ENCODE assay signal across 28 mouse cellular contexts in the genomic region with DNA sequence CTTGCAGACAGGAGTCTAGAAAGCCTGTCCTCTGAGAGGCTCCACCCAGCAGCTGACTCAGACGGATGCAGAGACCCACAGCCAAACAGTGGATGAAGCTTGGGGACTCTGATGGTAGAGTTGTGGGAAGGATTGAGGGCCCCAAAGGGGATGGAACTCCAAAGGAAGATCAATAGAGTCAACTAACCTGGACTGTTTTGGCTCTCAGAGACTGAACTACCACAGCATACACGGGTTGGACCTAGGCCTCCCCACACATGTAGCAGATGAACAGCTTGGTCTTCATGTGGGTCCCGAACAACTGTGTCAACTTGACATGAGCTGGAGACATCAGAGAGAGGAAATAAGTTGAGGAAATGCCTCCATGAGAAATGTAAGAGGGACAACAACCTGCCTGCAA. TPM values are rescaled to one million over a fixed set of nuclear protein-coding genes. Genes with fewer than 3 reads are reported as not detected.
DNase-seq lines count a peak whose midpoint lies in the region; ATAC-seq and TF ChIP-seq lines count a peak whose summit lies in the region.
"Had no signal": no experiment of that assay in that cellular context is flagged by ENCODE, and none has a peak within 500 bp of the region (broad histone marks: within the 10 kb centered on the region; RNA-seq: fewer than 3 reads in every experiment).

No protein-coding gene starts in this region.

- H3K9ac ChIP-seq in liver, adult 2 months (ENCODE audit: low read depth, low read length) = no peak overlapping the region
- no peak overlapping the region for H3K9ac ChIP-seq in liver, embryonic 15.5 days
- H3K9ac ChIP-seq in liver, embryonic 11.5 days (ENCODE audit: low read depth, low read length) = no peak overlapping the region
- no peak overlapping the region for H3K9ac ChIP-seq in liver, embryonic 16.5 days (ENCODE audit: low read depth, low read length)
- H3K9ac ChIP-seq in liver, embryonic 12.5 days = no peak overlapping the region
- H3K9ac ChIP-seq in liver, postnatal 0 days (replicated peaks) = no peak overlapping the region

- DNase-seq in liver, adult 2 months (ENCODE audit: extremely low read depth, low read depth, low spot score) = peak; percentile 67
- no peak for DNase-seq in liver
- no peak for DNase-seq in liver, embryonic 11.5 days (ENCODE audit: low spot score)
- no peak for DNase-seq in liver, postnatal 0 days
- no peak for DNase-seq in adrenal gland, adult (ENCODE audit: inconsistent age in 2 of 2, low spot score in 1 of 2)
- DNase-seq: adrenal gland, adult 2 months; adrenal gland, adult 8-10 months; adrenal gland, postnatal 10 days; adrenal gland, postnatal 14 days; adrenal gland, postnatal 25 days; adrenal gland, postnatal 36 days; B cell, adult 2 months; cerebellum, adult 11 months; cerebellum, adult 11-12 months; cerebellum, adult 18-20 months had no signal

- peaks cover 37% of the 10 kb centered on the region for H3K4me1 ChIP-seq in liver, adult 2 months (ENCODE audit: control insufficient read depth, insufficient read depth, low read length)
- H3K4me1 ChIP-seq in liver, embryonic 15.5 days (replicated peaks) = peaks cover 3% of the 10 kb centered on the region
- H3K4me1 ChIP-seq in liver, embryonic 11.5 days (replicated peaks; ENCODE audit: control insufficient read depth, insufficient read depth, low read length) = no peaks in the 10 kb centered on the region
- H3K4me1 ChIP-seq in liver, embryonic 16.5 days (ENCODE audit: control insufficient read depth, low read depth, low read length) = no peaks in the 10 kb centered on the region
- no peaks in the 10 kb centered on the region for H3K4me1 ChIP-seq in liver, embryonic 12.5 days
- peaks cover 16% of the 10 kb centered on the region for H3K4me1 ChIP-seq in liver, postnatal 0 days (ENCODE audit: insufficient read depth)

- no peak overlapping the region for H3K4me3 ChIP-seq in liver, adult 2 months (ENCODE audit: insufficient read depth, low read depth, low read length)
- no peak overlapping the region for H3K4me3 ChIP-seq in liver, embryonic 15.5 days (replicated peaks)
- no peak overlapping the region for H3K4me3 ChIP-seq in liver, embryonic 11.5 days (ENCODE audit: low read depth, low read length)
- H3K4me3 ChIP-seq in liver, embryonic 16.5 days (ENCODE audit: low read depth, low read length) = no peak overlapping the region
- H3K4me3 ChIP-seq in liver, embryonic 12.5 days = no peak overlapping the region
- H3K4me3 ChIP-seq in liver, postnatal 0 days (ENCODE audit: low read depth, low read length) = no peak overlapping the region

- TF ChIP-seq POLR2A in liver, adult 2 months (IDR thresholded peaks at IDR 0.05; ENCODE audit: extremely low read depth, insufficient read depth, low read length) = no peak

- TF ChIP-seq CTCF in liver, adult 2 months (IDR thresholded peaks at IDR 0.05; ENCODE audit: low read depth, low read length) = no peak
- no peak for TF ChIP-seq CTCF in liver, postnatal 0 days (IDR thresholded peaks at IDR 0.05; ENCODE audit: low read depth)

- no peaks in the 10 kb centered on the region for H3K27me3 ChIP-seq in liver, adult 2 months (ENCODE audit: control insufficient read depth, insufficient read depth, low read length)
- H3K27me3 ChIP-seq in liver, embryonic 15.5 days = no peaks in the 10 kb centered on the region
- no peaks in the 10 kb centered on the region for H3K27me3 ChIP-seq in liver, embryonic 11.5 days (replicated peaks; ENCODE audit: control insufficient read depth, insufficient read depth, low read length)
- no peaks in the 10 kb centered on the region for H3K27me3 ChIP-seq in liver, embryonic 16.5 days (ENCODE audit: control insufficient read depth, insufficient read depth, low read depth, low read length)
- H3K27me3 ChIP-seq in liver, embryonic 12.5 days (replicated peaks) = no peaks in the 10 kb centered on the region
- H3K27me3 ChIP-seq in liver, postnatal 0 days (ENCODE audit: insufficient read depth, low read length) = no peaks in the 10 kb centered on the region
- H3K27me3 ChIP-seq: CH12.LX, Patski had no signal

- H3K79me2 ChIP-seq in liver, adult 2 months (ENCODE audit: control insufficient read depth, insufficient read depth, low read length) = peaks cover 3% of the 10 kb centered on the region; the same call in 1 of the 2 replicates

- H3K4me2 ChIP-seq in liver, embryonic 15.5 days = no peak overlapping the region
- no peak overlapping the region for H3K4me2 ChIP-seq in liver, embryonic 11.5 days
- H3K4me2 ChIP-seq in liver, embryonic 16.5 days (ENCODE audit: low read depth, low read length) = no peak overlapping the region
- no peak overlapping the region for H3K4me2 ChIP-seq in liver, embryonic 12.5 days
- H3K4me2 ChIP-seq in liver, postnatal 0 days (ENCODE audit: low read depth, low read length) = no peak overlapping the region

- H3K36me3 ChIP-seq in liver, adult 2 months (ENCODE audit: control insufficient read depth, insufficient read depth, low read length) = peaks cover 10% of the 10 kb centered on the region
- no peaks in the 10 kb centered on the region for H3K36me3 ChIP-seq in liver, embryonic 15.5 days (replicated peaks)
- no peaks in the 10 kb centered on the region for H3K36me3 ChIP-seq in liver, embryonic 11.5 days (ENCODE audit: control insufficient read depth, insufficient read depth, low read length)
- H3K36me3 ChIP-seq in liver, embryonic 16.5 days (ENCODE audit: control insufficient read depth, insufficient read depth) = no peaks in the 10 kb centered on the region
- no peaks in the 10 kb centered on the region for H3K36me3 ChIP-seq in liver, embryonic 12.5 days
- H3K36me3 ChIP-seq in liver, postnatal 0 days (replicated peaks; ENCODE audit: insufficient read depth, low read length) = no peaks in the 10 kb centered on the region
- H3K36me3 ChIP-seq: G1E had no signal

- H3K9me3 ChIP-seq in liver, embryonic 15.5 days (replicated peaks) = no peaks in the 10 kb centered on the region
- H3K9me3 ChIP-seq in liver, embryonic 11.5 days (ENCODE audit: control insufficient read depth, low read length) = no peaks in the 10 kb centered on the region
- no peaks in the 10 kb centered on the region for H3K9me3 ChIP-seq in liver, embryonic 16.5 days (replicated peaks; ENCODE audit: control insufficient read depth, low read length)
- no peaks in the 10 kb centered on the region for H3K9me3 ChIP-seq in liver, embryonic 12.5 days (replicated peaks)
- H3K9me3 ChIP-seq in liver, postnatal 0 days (ENCODE audit: low read length) = no peaks in the 10 kb centered on the region

- no peak for TF ChIP-seq EP300 in liver, postnatal 0 days (IDR thresholded peaks at IDR 0.05; ENCODE audit: low read depth)

- no peak for ATAC-seq in liver, embryonic 15.5 days (ENCODE audit: insufficient read depth)
- ATAC-seq in liver, embryonic 11.5 days (replicated peaks; ENCODE audit: low FRiP score) = no peak
- no peak for ATAC-seq in liver, embryonic 16.5 days (ENCODE audit: low read depth)
- no peak for ATAC-seq in liver, embryonic 12.5 days
- ATAC-seq in liver, postnatal 0 days = peak; percentile 65
- ATAC-seq: activated CD4-positive, CD25-positive, alpha-beta regulatory T cell, adult 4 months; CD4-positive, CD25-positive, alpha-beta regulatory T cell, adult 4 months; Patski had no signal

- WGBS in liver, adult 2 months = 20% methylated on average over 3 of the region's 3 CpGs
- 48% methylated on average over 3 of the region's 3 CpGs for WGBS in liver, embryonic 15.5 days (ENCODE audit: insufficient replicate concordance)
- WGBS in liver, embryonic 11.5 days = 72% methylated on average over 3 of the region's 3 CpGs
- WGBS in liver, embryonic 16.5 days (ENCODE audit: insufficient replicate concordance) = 49% methylated on average over 3 of the region's 3 CpGs
- WGBS in liver, embryonic 12.5 days (ENCODE audit: insufficient replicate concordance) = 55% methylated on average over 3 of the region's 3 CpGs
- 58% methylated on average over 3 of the region's 3 CpGs for WGBS in liver, postnatal 0 days (ENCODE audit: insufficient replicate concordance)

- peak overlapping the region; percentile 95 for H3K27ac ChIP-seq in liver, adult 2 months (replicated peaks; ENCODE audit: insufficient read depth, low read depth, low read length)
- H3K27ac ChIP-seq in liver, embryonic 15.5 days (replicated peaks) = peak overlapping the region; percentile 76
- no peak overlapping the region for H3K27ac ChIP-seq in liver, embryonic 11.5 days (ENCODE audit: low read depth, low read length)
- peak overlapping the region; percentile 80 for H3K27ac ChIP-seq in liver, embryonic 16.5 days (ENCODE audit: low read length)
- H3K27ac ChIP-seq in liver, embryonic 12.5 days = no peak overlapping the region
- H3K27ac ChIP-seq in liver, postnatal 0 days (ENCODE audit: low read depth) = peak overlapping the region; percentile 92

RNA-seq across cellular contexts. Expression of a gene that starts 1.0 kb away (rescaled TPM):
- total RNA-seq in liver, adult 2 months (2014; rRNA removed) = 80.9 and 92.1 TPM in 2 replicates
- polyA plus RNA-seq in liver, adult 2 months (2012; rRNA removed) = 21.6 and 26.1 TPM in 2 replicates
- 28.7 and 38.8 TPM in 2 replicates for polyA plus RNA-seq in liver, embryonic 15.5 days (2015; fragmentation: Nextera tagmentation; extraction: Ambion mirVana)
- 1.6 and 2.4 TPM in 2 replicates for polyA plus RNA-seq in liver, embryonic 11.5 days (2014; fragmentation: Nextera tagmentation; extraction: Ambion mirVana)
- 51.0 and 56.3 TPM in 2 replicates for polyA plus RNA-seq in liver, embryonic 16.5 days (2015; fragmentation: Nextera tagmentation; extraction: Ambion mirVana)
- polyA plus RNA-seq in liver, embryonic 12.5 days (2016; fragmentation: Nextera tagmentation; extraction: Ambion mirVana) = 3.2 and 3.5 TPM in 2 replicates
- 55.4 and 60.8 TPM in 2 replicates for polyA plus RNA-seq in liver, postnatal 0 days (2015; fragmentation: Nextera tagmentation; extraction: Ambion mirVana)
- total RNA-seq: adrenal gland, adult 18-20 months; adrenal gland, adult 2 months; adrenal gland, postnatal 25 days; CH12.LX; ES-E14; G1E; MEL had no signal
- polyA plus RNA-seq: activated CD4-positive, CD25-positive, alpha-beta regulatory T cell, adult 4 months; adrenal gland, adult 2 months; brain, embryonic 14.5 days; C2C12; CD4-positive, CD25-positive, alpha-beta regulatory T cell, adult 4 months; G1E; Patski had no signal

RNA-seq across cellular contexts. Expression of a gene that starts 31.8 kb away (rescaled TPM):
- total RNA-seq in liver, adult 2 months (2014; rRNA removed) = 205 and 206 TPM in 2 replicates
- 62.6 and 67.7 TPM in 2 replicates for polyA plus RNA-seq in liver, adult 2 months (2012; rRNA removed)
- polyA plus RNA-seq in liver, embryonic 15.5 days (2015; fragmentation: Nextera tagmentation; extraction: Ambion mirVana) = 8.7 and 11.5 TPM in 2 replicates
- 0.35 and 0.41 TPM in 2 replicates for polyA plus RNA-seq in liver, embryonic 11.5 days (2014; fragmentation: Nextera tagmentation; extraction: Ambion mirVana)
- 13.9 and 18.1 TPM in 2 replicates for polyA plus RNA-seq in liver, embryonic 16.5 days (2015; fragmentation: Nextera tagmentation; extraction: Ambion mirVana)
- 0.81 and 0.91 TPM in 2 replicates for polyA plus RNA-seq in liver, embryonic 12.5 days (2016; fragmentation: Nextera tagmentation; extraction: Ambion mirVana)
- 29.5 and 30.1 TPM in 2 replicates for polyA plus RNA-seq in liver, postnatal 0 days (2015; fragmentation: Nextera tagmentation; extraction: Ambion mirVana)
- total RNA-seq: adrenal gland, adult 18-20 months; adrenal gland, postnatal 25 days; CH12.LX; ES-E14; MEL had no signal
- polyA plus RNA-seq: C2C12, G1E, Patski had no signal

RNA-seq across cellular contexts. Expression of a gene that starts 45.4 kb away (rescaled TPM):
- 0.37 and 1.3 TPM in 2 replicates for total RNA-seq in liver, adult 2 months (2014; rRNA removed)
- 0.21 and 0.24 TPM in 2 replicates for polyA plus RNA-seq in liver, adult 2 months (2012; rRNA removed)
- polyA plus RNA-seq in liver, embryonic 15.5 days (2015; fragmentation: Nextera tagmentation; extraction: Ambion mirVana) = 14.8 and 14.9 TPM in 2 replicates
- polyA plus RNA-seq in liver, embryonic 11.5 days (2014; fragmentation: Nextera tagmentation; extraction: Ambion mirVana) = 0.78 and 0.89 TPM in 2 replicates
- 21.6 and 26.5 TPM in 2 replicates for polyA plus RNA-seq in liver, embryonic 16.5 days (2015; fragmentation: Nextera tagmentation; extraction: Ambion mirVana)
- polyA plus RNA-seq in liver, embryonic 12.5 days (2016; fragmentation: Nextera tagmentation; extraction: Ambion mirVana) = 1.3 and 1.8 TPM in 2 replicates
- 41.6 and 42.7 TPM in 2 replicates for polyA plus RNA-seq in liver, postnatal 0 days (2015; fragmentation: Nextera tagmentation; extraction: Ambion mirVana)
- total RNA-seq: adrenal gland, adult 18-20 months; adrenal gland, postnatal 25 days; adrenal gland, postnatal 36 days; CH12.LX; ES-E14; G1E; MEL had no signal
- polyA plus RNA-seq: activated CD4-positive, CD25-positive, alpha-beta regulatory T cell, adult 4 months; adrenal gland, adult 2 months; brain, embryonic 14.5 days; C2C12; CD4-positive, CD25-positive, alpha-beta regulatory T cell, adult 4 months; G1E had no signal

Comparison
In these comparisons a context has a peak if more than half of its experiments do, and no peak if none do; other contexts are left out.
1. H3K27ac ChIP-seq: peak in liver, adult 2 months (single experiment), liver, embryonic 15.5 days (single experiment), liver, embryonic 16.5 days (single experiment) and liver, postnatal 0 days (single experiment); none in liver, embryonic 11.5 days (single experiment) and liver, embryonic 12.5 days (single experiment).